Mouse (Mus musculus) kidney, embryonic 15.5 days (tissue): ENCODE results near the gene Qtrt2. TPM values are rescaled to one million over a fixed set of nuclear protein-coding genes. Genes with fewer than 3 reads are reported as not detected.

ENCODE experiments used
- ATAC-seq: fragments of 200-750 bp; cut with Nextera tagmentation; replicated peaks from 2 replicates; pipeline ENCODE4 v1.8.0; 2017; ENCODE audit warnings: moderate TSS enrichment; ENCODE audit not compliant: low FRiP score
- H3K27ac ChIP-seq: fragments of 300-500 bp; sonication (generic); 2 replicates; pipeline ENCODE4 v1.5.1; 2015; ENCODE audit warnings: mild to moderate bottlenecking, inconsistent platforms
- H3K27me3 ChIP-seq: fragments of 300-500 bp; sonication (generic); 2 replicates; pipeline ENCODE4 v1.6.1; 2015; ENCODE audit warnings: inconsistent platforms
- H3K36me3 ChIP-seq: fragments of 300-500 bp; sonication (generic); 2 replicates; pipeline ENCODE4 v1.6.1; 2015; ENCODE audit warnings: inconsistent platforms
- H3K4me1 ChIP-seq: fragments of 300-500 bp; sonication (generic); 2 replicates; pipeline ENCODE4 v1.6.1; 2015; ENCODE audit warnings: inconsistent platforms
- H3K4me2 ChIP-seq: fragments of 300-500 bp; sonication (generic); 2 replicates; pipeline ENCODE4 v1.6.1; 2015; ENCODE audit warnings: moderate library complexity, mild to moderate bottlenecking, inconsistent platforms
- H3K4me3 ChIP-seq: fragments of 300-500 bp; sonication (generic); replicated peaks from 2 replicates; pipeline ENCODE4 v1.5.1; 2015; ENCODE audit warnings: mild to moderate bottlenecking, inconsistent platforms
- H3K9ac ChIP-seq: fragments of 300-500 bp; sonication (generic); 2 replicates; pipeline ENCODE4 v1.6.1; 2015; ENCODE audit warnings: mild to moderate bottlenecking, inconsistent platforms
- H3K9me3 ChIP-seq: fragments of 300-500 bp; sonication (generic); replicated peaks from 2 replicates; pipeline ENCODE4 v1.6.1; 2016; ENCODE audit warnings: inconsistent platforms
- WGBS: fragments of 180-500 bp; shearing (Covaris S2); methylation state at CpG from one replicate; pipeline ENCODE4 v1.1.7; 2015; ENCODE audit warnings: mixed read lengths; 5-methylcytosine and 5-hydroxymethylcytosine counted together
- polyA plus RNA-seq: library from polyadenylated mRNA; unstranded; fragments of >200 nt; fragmentation: Nextera tagmentation; extraction: Ambion mirVana; gene quantifications from 2 replicates; pipeline ENCODE4 v1.2.1, GENCODE M21; 2015

The Qtrt2 gene
- polyA plus RNA-seq, 1 experiment from 2014 or later: 30.3 TPM

- Histone ChIP-seq H3K4me3 (no peak overlapping the region), H3K4me2 (no peak overlapping the region), H3K9me3 (no peaks in the 10 kb centered on the region), H3K4me1 (0 out of 2 replicates have a peak, but pooled peaks cover 3% of the 10 kb centered on the region), H3K9ac (no peak overlapping the region), H3K36me3 (no peaks in the 10 kb centered on the region; the same call in 1 of the 2 replicates), H3K27ac (no peak overlapping the region), H3K27me3 (no peaks in the 10 kb centered on the region)
- no peak for ATAC-seq
- 48% methylated on average over 3 of the region's 3 CpGs for WGBS
These were observed 4.0 kb downstream of the Qtrt2 start for GRCm38 (mm10) chr16:43922630-43923029.

GRCm38 (mm10) chr16:43922024-43922423, 4.6 kb downstream of the Qtrt2 start:
- Histone ChIP-seq H3K9ac (no peak overlapping the region), H3K4me3 (no peak overlapping the region), H3K27ac (no peak overlapping the region), H3K36me3 (no peaks in the 10 kb centered on the region; the same call in 1 of the 2 replicates), H3K9me3 (no peaks in the 10 kb centered on the region), H3K4me1 (0 out of 2 replicates have a peak, but pooled peaks cover 3% of the 10 kb centered on the region), H3K4me2 (no peak overlapping the region), H3K27me3 (no peaks in the 10 kb centered on the region)
- WGBS: 82% methylated on average over 2 of the region's 2 CpGs
- ATAC-seq: no peak

GRCm38 (mm10) chr16:43918867-43919266, 7.7 kb downstream of the Qtrt2 start:
- no peak overlapping the region for H3K4me2 ChIP-seq
- H3K36me3 ChIP-seq: peaks cover 4% of the 10 kb centered on the region; the same call in 1 of the 2 replicates
- H3K27ac ChIP-seq: no peak overlapping the region
- 91% methylated on average over 3 of the region's 3 CpGs for whole genome bisulfite sequencing
- no peaks in the 10 kb centered on the region for H3K27me3 ChIP-seq
- H3K9ac ChIP-seq: no peak overlapping the region
- H3K4me3 ChIP-seq: no peak overlapping the region
- no peaks in the 10 kb centered on the region for H3K9me3 ChIP-seq
- ATAC-seq: no peak
- no peaks in the 10 kb centered on the region for H3K4me1 ChIP-seq

- 85% methylated on average over 2 of the region's 2 CpGs for WGBS
- Histone ChIP-seq H3K36me3 (peaks cover 20% of the 10 kb centered on the region), H3K4me3 (no peak overlapping the region)
These were observed 17.7 kb downstream of the Qtrt2 start for GRCm38 (mm10) chr16:43908881-43909280.

GRCm38 (mm10) chr16:43900571-43900970, 26.0 kb downstream of the Qtrt2 start:
- no peak overlapping the region for H3K4me2 ChIP-seq
- H3K27me3 ChIP-seq: no peaks in the 10 kb centered on the region
- H3K9ac ChIP-seq: no peak overlapping the region
- 0 out of 2 replicates have a peak, but pooled peaks cover 5% of the 10 kb centered on the region for H3K36me3 ChIP-seq
- no peak for ATAC-seq
- no peak overlapping the region for H3K27ac ChIP-seq
- no peaks in the 10 kb centered on the region for H3K9me3 ChIP-seq
- no peaks in the 10 kb centered on the region for H3K4me1 ChIP-seq
- no peak overlapping the region for H3K4me3 ChIP-seq

More at GRCm38 (mm10) chr16:43908881-43909280, 17.7 kb downstream of the Qtrt2 start:
- H3K9ac ChIP-seq: no peak overlapping the region
- H3K27me3 ChIP-seq: no peaks in the 10 kb centered on the region
- H3K4me2 ChIP-seq: no peak overlapping the region
- H3K27ac ChIP-seq: no peak overlapping the region
- H3K4me1 ChIP-seq: no peaks in the 10 kb centered on the region
- no peak for ATAC-seq
- no peaks in the 10 kb centered on the region for H3K9me3 ChIP-seq

GRCm38 (mm10) chr16:43900138-43900537, 26.5 kb downstream of the Qtrt2 start:
- H3K4me3 ChIP-seq: no peak overlapping the region
- H3K9ac ChIP-seq: no peak overlapping the region
- no peaks in the 10 kb centered on the region for H3K27me3 ChIP-seq
- no peak overlapping the region for H3K27ac ChIP-seq
- ATAC-seq: no peak
- H3K4me1 ChIP-seq: no peaks in the 10 kb centered on the region
- no peak overlapping the region for H3K4me2 ChIP-seq
- H3K36me3 ChIP-seq: 0 out of 2 replicates have a peak, but pooled peaks cover 5% of the 10 kb centered on the region
- no peaks in the 10 kb centered on the region for H3K9me3 ChIP-seq
- WGBS: 86% methylated on average over 4 of the region's 4 CpGs

- Histone ChIP-seq H3K36me3 (no peaks in the 10 kb centered on the region), H3K27ac (no peak overlapping the region), H3K9ac (no peak overlapping the region), H3K27me3 (no peaks in the 10 kb centered on the region), H3K9me3 (no peaks in the 10 kb centered on the region), H3K4me3 (no peak overlapping the region), H3K4me1 (peaks cover 6% of the 10 kb centered on the region), H3K4me2 (no peak overlapping the region)
- no peak for ATAC-seq
- WGBS: 88% methylated on average over 8 of the region's 8 CpGs
These were observed 32.1 kb downstream of the Qtrt2 start for GRCm38 (mm10) chr16:43894501-43894900.

GRCm38 (mm10) chr16:43890747-43891336, 35.8 kb downstream of the Qtrt2 start:
- Histone ChIP-seq H3K9ac (peak overlapping the region; percentile 66; the same call in 1 of the 2 replicates), H3K4me2 (peak overlapping the region; percentile 67), H3K9me3 (no peaks in the 10 kb centered on the region), H3K36me3 (no peaks in the 10 kb centered on the region), H3K4me1 (peaks cover 17% of the 10 kb centered on the region), H3K4me3 (peak overlapping the region; percentile 78), H3K27me3 (no peaks in the 10 kb centered on the region), H3K27ac (no peak overlapping the region)
- ATAC-seq: no peak
- WGBS: 79% methylated on average over 4 of the region's 4 CpGs

- peak overlapping the region; percentile 84 for H3K27ac ChIP-seq
- peak overlapping the region; percentile 67 for H3K4me2 ChIP-seq
- peak; percentile 98 for ATAC-seq
- H3K4me1 ChIP-seq: peaks cover 17% of the 10 kb centered on the region
- no peaks in the 10 kb centered on the region for H3K9me3 ChIP-seq
- H3K27me3 ChIP-seq: no peaks in the 10 kb centered on the region
- H3K36me3 ChIP-seq: no peaks in the 10 kb centered on the region
- peak overlapping the region; percentile 66 for H3K9ac ChIP-seq
- WGBS: 0% methylated on average over 9 of the region's 9 CpGs
- H3K4me3 ChIP-seq: peak overlapping the region; percentile 78
These were observed 36.6 kb downstream of the Qtrt2 start for GRCm38 (mm10) chr16:43890005-43890336.

- Histone ChIP-seq H3K4me3 (peak within 1 kb of the TSS; percentile 78), H3K9ac (peak within 1 kb of the TSS; percentile 66), H3K27me3 (no peaks in the 10 kb centered on the region), H3K4me2 (peak within 1 kb of the TSS; percentile 76), H3K4me1 (peaks cover 17% of the 10 kb centered on the region), H3K9me3 (no peaks in the 10 kb centered on the region), H3K36me3 (no peaks in the 10 kb centered on the region), H3K27ac (peak within 1 kb of the TSS; percentile 84)
- peak; percentile 100 for ATAC-seq
- WGBS: under 1% methylated on average over 33 of the region's 33 CpGs
These were observed 37.2 kb downstream of the Qtrt2 start, which contains the start of gene Ccdc191 for GRCm38 (mm10) chr16:43889208-43890004. TSS of gene Ccdc191 (plus strand) at chr16:43889800.

- 96% methylated on average over 2 of the region's 2 CpGs for WGBS
- H3K27ac ChIP-seq: no peak overlapping the region
- peaks cover 32% of the 10 kb centered on the region for H3K36me3 ChIP-seq
- no peak overlapping the region for H3K9ac ChIP-seq
- no peak for ATAC-seq
- no peaks in the 10 kb centered on the region for H3K27me3 ChIP-seq
- H3K4me3 ChIP-seq: no peak overlapping the region
- H3K4me1 ChIP-seq: no peaks in the 10 kb centered on the region
- H3K9me3 ChIP-seq: no peaks in the 10 kb centered on the region
- H3K4me2 ChIP-seq: no peak overlapping the region
These were observed 44.3 kb downstream of the Qtrt2 start for GRCm38 (mm10) chr16:43882329-43882728.

GRCm38 (mm10) chr16:43881636-43882035, 45.0 kb downstream of the Qtrt2 start:
- Histone ChIP-seq H3K4me2 (no peak overlapping the region), H3K27ac (no peak overlapping the region), H3K4me3 (no peak overlapping the region), H3K27me3 (no peaks in the 10 kb centered on the region), H3K4me1 (no peaks in the 10 kb centered on the region), H3K9me3 (no peaks in the 10 kb centered on the region), H3K9ac (no peak overlapping the region), H3K36me3 (peaks cover 38% of the 10 kb centered on the region)
- WGBS: 65% methylated on average over 3 of the region's 3 CpGs
- no peak for ATAC-seq
